Mouse (Mus musculus) T-helper 17 cell (primary cell): ENCODE measurements at regions not wholly inside any gene's neighbourhood (a gene's known extent, or its start where the extent isn't known, plus 50 kb on each side); places are given as distances from the start of the nearest gene placed in this dataset.

Source experiments
- in situ Hi-C, 2 experiments: fragments of 300-600 bp; cut with MboI, MseI; formaldehyde crosslinking; loops; 1 replicate in 1 of 2; 2 replicates in 1 of 2; pipeline ENCODE4 v1.15.1; 2025; ENCODE audit warnings: high pct_unique_total_duplicates in 2 of 2

DNA sequence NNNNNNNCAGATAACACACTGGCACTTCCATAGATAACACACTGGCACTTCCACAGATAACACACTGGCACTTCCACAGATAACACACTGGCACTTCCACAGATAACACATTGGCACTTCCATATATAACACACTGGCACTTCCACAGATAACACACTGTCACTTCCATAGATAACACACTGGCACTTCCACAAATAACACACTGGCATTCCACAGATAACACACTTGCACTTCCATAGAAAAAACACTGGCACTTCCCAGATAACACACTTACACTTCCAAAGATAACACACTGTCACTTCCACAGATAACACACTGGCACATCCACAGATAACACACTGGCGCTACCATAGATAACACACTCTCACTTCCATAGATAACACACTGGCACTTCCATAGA lies 105.7 kb upstream of the Afdn start:
- in situ Hi-C loops = loop anchor here (5.0 to 25.0 kb wide), 6 partner anchors 53 to 558 kb away; partner anchors contain the start of gene Dact2 (in 1 of the 2)

DNA sequence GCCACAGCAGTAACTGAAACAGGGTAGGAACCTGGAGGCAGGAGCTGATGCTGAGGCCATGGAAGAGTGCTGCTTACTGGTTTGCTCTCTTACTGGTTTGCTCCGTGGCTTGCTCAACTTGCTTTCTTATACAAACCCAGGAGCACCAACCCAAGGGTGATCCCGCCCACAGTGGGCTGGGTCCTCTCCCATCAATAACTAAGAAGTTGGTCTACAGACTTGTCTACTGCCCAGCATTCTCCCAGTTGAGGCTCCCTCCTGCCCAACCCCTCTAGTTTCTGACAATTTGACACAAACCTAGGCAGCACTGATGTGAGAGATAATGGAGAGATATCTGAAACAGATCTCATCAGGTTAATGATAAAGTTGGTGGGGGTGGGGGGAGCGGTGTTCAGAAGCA lies 104.3 kb upstream of the Afdn start:
- in situ Hi-C loops = loop anchor here (5.0 to 25.0 kb wide), 6 partner anchors 51 to 556 kb away; partner anchors contain the start of gene Dact2 (in 1 of the 2)

GRCm38 (mm10) chr17:13656485-13657181 lies 103.7 kb upstream of the Afdn start:
- in situ Hi-C loops = loop anchor here (5.0 to 25.0 kb wide), 6 partner anchors 51 to 556 kb away; partner anchors contain the start of gene Dact2 (in 1 of the 2)

- in situ Hi-C loops = loop anchor here (5.0 to 25.0 kb wide), 6 partner anchors 50 to 555 kb away; partner anchors contain the start of gene Dact2 (in 1 of the 2)
Measured at GRCm38 (mm10) chr17:13657182-13657562, 103.2 kb upstream of the Afdn start.

DNA sequence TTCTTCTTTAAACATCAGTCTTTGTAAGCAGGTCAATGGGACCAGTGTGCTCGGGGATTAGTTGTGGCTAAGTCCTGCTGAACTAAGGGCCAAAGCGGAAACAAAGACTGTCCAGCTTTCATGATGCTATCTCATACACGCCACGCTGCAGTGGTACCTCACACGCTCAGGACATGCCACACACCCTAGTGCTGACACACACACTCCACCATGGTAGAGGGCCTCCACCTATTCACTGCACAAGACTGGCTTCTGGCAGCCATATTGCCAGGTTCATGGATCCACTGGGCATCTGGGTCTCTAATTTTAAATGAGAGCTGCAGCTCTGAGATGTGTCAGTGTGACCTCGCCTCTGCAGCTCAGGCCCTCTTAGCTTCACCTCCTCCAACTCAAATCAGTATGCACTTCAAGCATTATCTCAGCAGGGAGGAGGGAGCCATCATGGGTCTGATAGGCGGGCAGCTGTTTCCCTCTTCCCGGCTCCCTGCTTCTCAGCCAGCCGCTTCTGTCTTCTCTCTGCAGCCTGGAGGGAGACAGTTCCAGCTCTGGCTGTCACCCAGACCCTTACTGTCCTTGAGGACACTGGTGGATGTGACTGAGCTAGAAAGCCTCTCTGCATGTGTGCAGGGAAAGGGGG lies 102.6 kb upstream of the Afdn start:
- in situ Hi-C loops = loop anchor here (5.0 to 25.0 kb wide), 6 partner anchors 50 to 555 kb away; partner anchors contain the start of gene Dact2 (in 1 of the 2)

DNA sequence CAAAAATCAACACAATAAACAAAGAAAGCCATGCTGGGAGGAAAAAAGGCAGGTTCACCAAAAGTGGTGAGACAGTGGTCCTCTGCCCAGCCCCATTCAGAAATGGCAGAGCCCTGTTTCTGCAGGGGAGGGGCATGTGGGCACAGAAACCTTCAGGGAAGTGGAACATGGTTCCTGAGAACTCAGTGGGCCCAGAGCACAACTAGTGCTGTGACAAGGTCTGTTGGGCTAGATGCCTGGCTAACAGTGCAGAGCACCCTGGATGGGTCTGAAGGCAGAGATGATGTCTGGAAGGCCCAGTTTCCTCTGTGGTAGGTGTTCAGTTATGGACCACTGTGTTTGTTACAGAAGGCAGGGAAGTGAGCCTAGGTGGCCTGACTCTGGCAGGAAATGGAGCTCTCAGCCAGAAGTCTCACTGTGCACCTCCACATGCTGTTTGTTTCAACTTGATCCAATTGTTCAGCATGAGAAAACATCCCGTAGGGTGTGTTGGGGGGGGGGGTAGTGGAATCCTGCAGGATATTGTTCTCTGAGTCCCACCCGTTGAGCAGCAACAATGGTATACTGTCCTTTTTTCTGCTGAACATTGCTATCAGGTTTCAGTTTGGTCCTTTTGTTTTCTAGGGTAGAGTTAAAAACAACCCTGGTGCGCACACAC lies 101.9 kb upstream of the Afdn start:
- in situ Hi-C loops = loop anchor here (5.0 to 25.0 kb wide), 6 partner anchors 49 to 554 kb away; partner anchors contain the start of gene Dact2 (in 1 of the 2)

DNA sequence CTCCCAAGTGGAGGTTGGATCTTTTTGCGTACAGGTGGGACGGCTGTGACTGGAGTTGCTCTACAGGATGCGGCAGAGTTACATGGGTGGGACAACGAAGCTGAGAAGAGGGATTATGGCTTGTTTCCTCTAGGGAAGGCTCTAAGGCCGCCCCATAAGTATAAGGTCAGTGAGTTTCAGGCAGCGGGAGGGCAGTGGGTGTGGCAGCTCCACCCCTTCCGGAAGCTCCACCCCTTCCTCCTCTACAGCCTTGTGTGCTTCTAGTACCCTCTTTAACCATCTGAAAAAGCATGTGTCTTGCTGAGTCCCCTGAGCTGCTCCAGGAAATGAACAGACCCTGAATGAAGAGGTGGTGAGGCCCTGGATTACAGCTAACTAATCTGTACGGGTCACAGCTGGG lies 101.2 kb upstream of the Afdn start:
- in situ Hi-C loops = loop anchor here (5.0 to 25.0 kb wide), 6 partner anchors 48 to 553 kb away; partner anchors contain the start of gene Dact2 (in 1 of the 2)

- in situ Hi-C loops = loop anchor here (5.0 to 25.0 kb wide), 6 partner anchors 47 to 552 kb away; partner anchors contain the start of gene Dact2 (in 1 of the 2)
Measured at GRCm38 (mm10) chr17:13659943-13660342, 100.4 kb upstream of the Afdn start.

DNA sequence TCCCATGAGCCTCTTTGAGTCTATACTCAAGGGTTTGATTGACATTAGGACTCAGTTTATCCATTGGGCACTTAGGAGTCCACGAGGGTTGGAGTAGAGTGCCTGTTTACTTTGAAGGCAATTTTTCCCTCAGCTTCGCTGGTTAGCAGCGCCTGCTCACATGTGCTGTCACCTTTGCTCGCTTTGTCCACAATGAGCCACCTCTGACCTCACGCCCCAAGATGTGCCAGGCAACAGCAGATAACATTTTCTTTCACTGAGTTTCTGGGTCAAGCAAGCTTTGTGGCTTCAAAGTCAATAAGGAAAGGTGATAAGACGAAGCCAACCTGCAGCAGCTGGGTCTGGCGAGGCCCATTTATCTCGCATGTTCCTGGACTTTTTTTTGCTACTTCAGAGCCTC lies 99.3 kb upstream of the Afdn start:
- in situ Hi-C loops = loop anchor here in 1 of 2 experiments (25.0 kb wide), 1 partner anchor 551 kb away; the partner anchor contains the start of gene Dact2

- in situ Hi-C loops = loop anchor here in 1 of 2 experiments (25.0 kb wide), 1 partner anchor 550 kb away; the partner anchor contains the start of gene Dact2
Measured at GRCm38 (mm10) chr17:13662152-13662551, 98.2 kb upstream of the Afdn start.
